Mouse (Mus musculus) erythroblast, embryonic 14.5 days (primary cell): ENCODE results near the gene Osbpl6. TPM values are rescaled to one million over a fixed set of nuclear protein-coding genes. Genes with fewer than 3 reads are reported as not detected.
"Not testable (repeated sequence)": the region's sequence is repeated elsewhere in the genome, so short reads cannot be mapped to it uniquely, and the experiment has no call there.

ENCODE experiments used
- H3K27me3 ChIP-seq: 2 replicates; pipeline ENCODE4 v1.6.1; 2012; ENCODE audit warnings: inconsistent platforms; ENCODE audit not compliant: control insufficient read depth
- H3K36me3 ChIP-seq: 2 replicates; pipeline ENCODE4 v1.6.1; 2012; ENCODE audit warnings: mild to moderate bottlenecking, inconsistent platforms; ENCODE audit not compliant: control insufficient read depth
- H3K4me1 ChIP-seq: 2 replicates; pipeline ENCODE4 v1.6.1; 2012; ENCODE audit warnings: inconsistent platforms; ENCODE audit not compliant: control insufficient read depth
- H3K4me3 ChIP-seq: replicated peaks from 2 replicates; pipeline ENCODE3; 2012; ENCODE audit warnings: moderate library complexity, mild to moderate bottlenecking, inconsistent platforms
- H3K9me3 ChIP-seq: 2 replicates; pipeline ENCODE4 v1.6.1; 2012; ENCODE audit warnings: low read length, inconsistent platforms, mixed read lengths; ENCODE audit not compliant: control insufficient read depth
- GATA1 ChIP-seq: IDR thresholded peaks from 2 replicates; pipeline ENCODE4 v1.6.1; 2012; ENCODE audit warnings: low read length, inconsistent platforms, mixed read lengths
- TAL1 ChIP-seq: IDR thresholded peaks from 3 replicates; pipeline ENCODE4 v1.6.1; 2012; ENCODE audit warnings: low read length, inconsistent platforms, mixed read lengths
- polyA plus RNA-seq: library from polyadenylated mRNA; stranded (reverse); fragments of >175 nt; gene quantifications from 2 replicates; pipeline ENCODE4 v1.2.3, GENCODE M21; 2012

The Osbpl6 gene
- polyA plus RNA-seq, 1 experiment, result not detected

DNA sequence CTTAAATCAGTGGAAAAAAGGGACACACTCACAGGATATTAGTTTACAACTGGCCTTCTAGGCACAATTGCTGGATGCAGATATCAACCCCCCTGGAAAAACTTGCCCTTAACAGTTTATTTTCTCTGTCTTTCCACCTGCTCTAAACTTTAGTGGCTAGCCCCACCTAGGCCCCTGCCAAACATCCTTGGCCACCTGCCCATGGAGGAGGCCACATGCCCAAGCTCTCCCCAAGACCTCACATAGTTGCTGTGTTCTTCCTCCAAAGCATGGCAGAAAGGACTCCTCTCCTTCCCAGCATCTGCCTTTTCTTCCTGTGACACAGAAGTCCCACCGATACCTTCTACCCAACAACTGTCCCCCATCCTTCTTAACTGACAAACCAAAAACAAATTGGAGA, 195.9 kb downstream of the Osbpl6 start:
- H3K36me3 ChIP-seq, result no peaks in the 10 kb centered on the region
- no peak overlapping the region for H3K4me3 ChIP-seq
- no peaks in the 10 kb centered on the region for H3K27me3 ChIP-seq
- H3K4me1 ChIP-seq, result no peaks in the 10 kb centered on the region
- TF ChIP-seq TAL1 (no peak), GATA1 (no peak)
- no peaks in the 10 kb centered on the region for H3K9me3 ChIP-seq

DNA sequence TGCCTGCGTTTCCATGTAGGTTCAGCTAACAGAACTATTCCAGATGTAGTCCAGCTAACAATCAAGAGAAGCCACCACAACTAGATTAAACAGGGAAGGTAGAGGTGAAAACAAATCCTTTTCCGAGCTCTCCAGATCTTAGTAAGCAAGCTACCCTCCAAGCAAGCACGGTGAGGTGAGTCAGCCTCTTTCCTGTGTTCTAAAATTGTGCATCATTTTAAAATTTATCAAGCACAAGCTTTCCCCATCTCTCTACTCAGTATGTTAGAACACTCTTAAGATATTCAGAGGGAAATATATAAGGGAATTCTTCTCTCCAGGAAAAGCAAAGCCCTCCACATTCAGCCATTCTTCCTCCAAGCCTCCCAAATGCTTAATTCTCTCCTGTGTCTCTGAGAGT, 200.4 kb downstream of the Osbpl6 start:
- H3K9me3 ChIP-seq, result no peaks in the 10 kb centered on the region
- TF ChIP-seq GATA1 (no peak), TAL1 (no peak)
- H3K4me3 ChIP-seq, result no peak overlapping the region
- no peaks in the 10 kb centered on the region for H3K36me3 ChIP-seq
- H3K27me3 ChIP-seq, result no peaks in the 10 kb centered on the region
- H3K4me1 ChIP-seq, result no peaks in the 10 kb centered on the region

DNA sequence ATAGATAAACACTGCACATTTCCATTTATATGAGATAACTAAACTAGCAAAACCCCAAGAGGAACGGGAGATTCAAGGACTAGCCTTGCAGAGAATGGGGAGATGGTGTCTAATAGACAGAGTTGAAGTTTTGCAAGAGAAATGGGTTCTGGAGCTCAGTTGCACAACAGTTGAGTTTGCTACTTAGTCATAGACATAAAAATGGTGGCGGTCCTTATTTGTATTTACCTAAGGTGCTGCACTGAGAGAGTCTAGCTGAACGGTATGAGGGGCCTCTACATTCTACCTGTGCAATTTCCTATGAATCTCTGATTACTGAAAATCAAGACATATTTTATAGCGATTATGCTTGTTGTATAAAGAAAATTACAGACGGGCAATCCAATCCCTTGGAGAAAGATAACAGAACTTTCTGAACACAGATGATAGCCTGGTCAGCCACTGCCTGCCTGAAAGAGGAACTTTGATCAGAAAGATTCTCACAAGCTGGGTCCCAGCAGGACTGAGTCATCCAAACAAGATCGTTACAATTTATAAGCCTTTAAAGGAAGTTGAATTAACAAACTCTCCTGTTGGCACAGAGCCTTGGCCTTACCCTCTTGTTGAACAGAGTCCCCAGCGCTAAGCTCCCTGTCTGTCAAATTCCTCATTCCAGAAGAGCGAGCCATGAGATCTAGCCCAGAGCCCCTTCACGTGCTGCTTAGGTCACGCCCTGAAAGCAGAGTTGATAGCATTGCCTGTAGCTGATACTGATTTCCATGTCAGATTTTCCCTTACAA, 204.2 kb downstream of the Osbpl6 start:
- TF ChIP-seq TAL1 (no peak), GATA1 (no peak)
- H3K4me3 ChIP-seq, result no peak overlapping the region

DNA sequence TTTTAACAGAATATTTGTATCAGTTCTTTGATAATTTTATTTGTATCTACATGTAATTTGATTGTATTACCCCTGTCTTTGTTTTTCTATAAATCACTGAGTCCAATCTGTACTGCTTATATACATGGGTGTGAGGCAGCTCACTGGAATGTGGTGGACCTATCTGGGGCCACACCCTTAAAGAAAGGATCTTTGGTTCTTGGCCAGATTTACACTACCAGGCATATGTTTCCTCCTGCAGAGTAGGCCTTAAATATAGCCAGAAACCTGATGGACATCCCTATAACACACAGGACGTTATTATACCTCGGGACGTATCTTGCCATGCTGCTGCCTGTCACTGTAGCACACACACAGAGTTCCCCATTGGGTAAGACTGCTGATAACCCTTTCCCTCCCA, 205.7 kb downstream of the Osbpl6 start:
- TF ChIP-seq GATA1, result no peak
- Histone ChIP-seq H3K9me3 (no peaks in the 10 kb centered on the region), H3K27me3 (no peaks in the 10 kb centered on the region), H3K4me3 (no peak overlapping the region), H3K4me1 (no peaks in the 10 kb centered on the region), H3K36me3 (no peaks in the 10 kb centered on the region)

More for the DNA sequence above, 204.2 kb downstream of the Osbpl6 start:
- Histone ChIP-seq H3K27me3 (no peaks in the 10 kb centered on the region), H3K36me3 (no peaks in the 10 kb centered on the region), H3K9me3 (no peaks in the 10 kb centered on the region), H3K4me1 (no peaks in the 10 kb centered on the region)

DNA sequence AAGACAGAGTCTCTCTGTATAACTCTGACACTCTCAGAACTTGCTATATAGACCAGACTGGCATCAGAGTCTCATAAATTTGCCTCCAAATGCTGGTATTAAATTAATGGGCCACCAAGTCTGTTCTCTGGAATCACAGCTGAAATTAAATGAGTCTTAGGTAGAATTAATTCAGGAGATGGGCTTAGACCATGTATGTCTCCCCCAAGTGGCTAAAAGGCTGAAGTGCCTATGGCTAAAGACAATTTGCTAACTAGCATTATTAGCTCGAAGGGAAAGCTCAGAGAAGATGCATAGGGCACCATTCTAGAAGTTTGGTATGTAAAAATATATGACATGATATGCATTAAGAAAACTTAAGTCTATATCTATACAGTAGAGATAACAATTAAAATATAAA, 211.8 kb downstream of the Osbpl6 start:
- TF ChIP-seq TAL1 (no peak), GATA1 (no peak)
- H3K4me1 ChIP-seq, result no peaks in the 10 kb centered on the region
- no peak overlapping the region for H3K4me3 ChIP-seq
- no peaks in the 10 kb centered on the region for H3K9me3 ChIP-seq
- no peaks in the 10 kb centered on the region for H3K36me3 ChIP-seq
- H3K27me3 ChIP-seq, result no peaks in the 10 kb centered on the region

DNA sequence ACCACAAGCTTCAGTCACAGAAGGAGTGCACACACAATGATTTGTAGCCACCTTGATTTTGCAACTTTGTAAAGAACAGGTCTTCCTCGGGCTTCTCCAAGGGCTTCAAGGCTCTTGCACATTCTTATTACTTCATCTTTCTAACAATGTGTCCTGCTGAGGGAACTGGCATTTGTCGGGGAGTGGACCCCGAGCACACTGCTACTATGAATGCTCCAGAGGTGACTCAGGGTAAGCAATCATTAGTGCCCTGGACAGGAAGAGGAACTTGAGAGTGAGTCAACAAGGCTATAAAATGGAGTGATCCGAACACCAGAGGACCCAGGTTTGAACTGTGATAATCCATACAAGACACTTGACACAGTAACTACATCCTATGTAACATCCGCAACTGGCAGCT, 213.9 kb downstream of the Osbpl6 start:
- Histone ChIP-seq H3K4me1 (no peaks in the 10 kb centered on the region), H3K36me3 (no peaks in the 10 kb centered on the region), H3K27me3 (no peaks in the 10 kb centered on the region), H3K9me3 (no peaks in the 10 kb centered on the region; the same call in 1 of the 2 replicates), H3K4me3 (no peak overlapping the region)
- TF ChIP-seq TAL1 (no peak), GATA1 (no peak)

DNA sequence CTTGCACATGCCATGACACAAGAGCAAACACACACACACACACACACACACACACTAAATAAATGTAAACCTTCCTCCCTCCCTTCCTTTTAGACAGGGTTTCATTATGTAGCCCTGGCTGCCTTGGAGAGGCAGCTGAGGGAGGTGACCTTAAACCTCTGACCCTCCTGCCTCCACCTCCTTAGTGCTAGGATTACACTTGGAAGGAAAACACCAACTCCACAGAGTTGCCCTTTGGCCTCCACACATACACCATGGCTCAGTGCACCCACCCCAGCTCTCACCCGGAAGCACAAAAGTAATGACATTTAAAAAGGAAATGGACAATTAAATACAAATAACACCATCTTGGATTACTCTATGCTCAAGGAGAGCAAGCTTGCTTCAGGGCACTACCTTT, 215.4 kb downstream of the Osbpl6 start:
- Histone ChIP-seq H3K36me3 (no peaks in the 10 kb centered on the region), H3K9me3 (peaks cover 3% of the 10 kb centered on the region), H3K27me3 (no peaks in the 10 kb centered on the region), H3K4me1 (no peaks in the 10 kb centered on the region), H3K4me3 (no peak overlapping the region)
- TF ChIP-seq GATA1, result no peak
- TF ChIP-seq TAL1, result no peak

DNA sequence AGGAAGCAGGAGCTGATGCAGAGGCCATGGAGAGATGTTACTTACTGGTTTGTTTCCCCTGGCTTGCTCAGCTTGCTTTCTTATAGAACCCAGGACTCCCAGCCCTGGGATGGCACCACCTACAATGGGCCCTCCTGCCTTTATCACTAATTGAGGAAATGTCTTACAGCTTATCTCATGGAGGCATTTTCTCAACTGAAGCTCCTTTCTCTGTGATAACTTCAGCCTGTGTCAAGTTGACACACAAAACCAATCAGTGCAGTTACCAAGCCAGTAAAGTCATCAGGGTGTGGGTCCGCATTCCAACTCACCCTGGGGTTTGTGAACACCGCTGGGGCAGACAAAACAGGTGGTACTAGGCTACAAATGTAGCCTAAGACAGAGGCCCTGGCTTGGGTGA, 216.0 kb downstream of the Osbpl6 start:
- H3K9me3 ChIP-seq, H3K4me3 ChIP-seq, H3K36me3 ChIP-seq, H3K27me3 ChIP-seq, H3K4me1 ChIP-seq: not testable (repeated sequence)

DNA sequence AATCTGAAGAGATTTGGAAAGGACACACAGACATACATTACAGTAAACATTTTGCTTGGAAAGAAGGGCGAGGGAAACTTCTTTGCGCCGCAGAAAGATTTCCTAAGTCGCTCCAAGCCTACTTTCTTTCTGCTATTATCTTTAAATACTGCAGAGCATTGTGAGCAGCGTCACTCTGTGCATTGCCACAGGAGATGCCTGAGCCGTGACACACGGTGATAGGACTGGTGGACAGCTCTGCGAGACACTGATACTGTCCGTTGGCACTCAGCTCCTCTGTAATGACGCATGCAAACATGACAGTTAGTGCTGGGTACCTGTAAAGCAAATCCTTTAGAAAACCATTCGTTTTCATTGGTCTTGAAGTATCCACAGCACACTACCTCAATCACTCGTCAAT, 224.0 kb downstream of the Osbpl6 start:
- Histone ChIP-seq H3K36me3 (no peaks in the 10 kb centered on the region; the same call in 1 of the 2 replicates), H3K9me3 (peaks cover 3% of the 10 kb centered on the region), H3K27me3 (no peaks in the 10 kb centered on the region), H3K4me1 (no peaks in the 10 kb centered on the region), H3K4me3 (no peak overlapping the region)
- TF ChIP-seq TAL1 (no peak), GATA1 (no peak)

DNA sequence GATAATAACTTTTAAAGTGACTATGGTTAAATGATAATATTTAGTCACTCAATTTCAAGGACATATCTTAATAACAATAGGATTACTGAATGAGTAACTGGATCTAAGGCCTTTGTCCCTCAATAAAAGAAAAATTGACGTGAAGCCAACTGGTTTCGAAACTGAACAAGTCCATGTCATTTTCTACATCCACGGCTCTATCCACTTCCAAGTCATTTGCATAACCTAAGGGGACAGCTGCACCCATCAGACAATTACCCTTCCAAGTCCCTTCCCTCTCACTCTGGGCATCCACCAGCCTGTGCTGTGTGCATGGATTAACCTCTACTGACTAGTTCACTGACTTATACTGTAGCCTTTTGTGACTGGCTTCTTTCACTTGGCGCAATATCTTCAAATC, 225.3 kb downstream of the Osbpl6 start:
- no peaks in the 10 kb centered on the region for H3K27me3 ChIP-seq
- H3K4me3 ChIP-seq, result no peak overlapping the region
- no peaks in the 10 kb centered on the region; the same call in 1 of the 2 replicates for H3K36me3 ChIP-seq
- no peak for TF ChIP-seq TAL1
- TF ChIP-seq GATA1, result no peak
- H3K9me3 ChIP-seq, result no peaks in the 10 kb centered on the region
- no peaks in the 10 kb centered on the region for H3K4me1 ChIP-seq
